Mouse (Mus musculus) T-helper 1 cell (primary cell): ENCODE results near the gene Hes1.

Experiments
- in situ Hi-C: fragments of 300-600 bp; cut with MboI, MseI; formaldehyde crosslinking; loops from one replicate; pipeline ENCODE4 v1.15.1; 2025; ENCODE audit warnings: high pct_unique_total_duplicates

The Hes1 gene

DNA sequence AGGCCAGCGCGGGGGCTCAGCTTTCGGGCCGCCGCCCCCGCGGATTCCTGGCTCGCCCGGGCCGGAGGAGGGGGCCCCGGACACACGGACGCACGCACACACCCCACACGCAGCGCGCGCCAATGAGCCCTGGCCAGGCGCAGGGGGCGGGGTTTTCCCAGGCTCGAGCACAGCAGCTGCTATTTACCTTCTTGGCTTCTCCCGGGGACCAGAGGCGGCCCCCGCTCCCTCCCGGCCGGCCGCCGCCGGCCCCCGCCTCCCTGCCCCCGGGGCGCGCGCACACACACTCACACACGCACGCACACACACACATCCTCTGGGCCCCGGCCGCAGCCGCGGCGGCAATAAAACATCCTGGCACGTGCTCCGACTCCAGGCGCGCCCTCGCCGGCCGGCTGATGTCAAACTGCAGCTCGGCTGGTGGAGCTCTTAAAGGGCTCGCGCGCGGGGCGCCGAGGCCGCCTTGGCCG, at the start of gene Hes1:
Gene Hes1, plus strand, starts transcription at position 401 of the 470 bp plus-strand sequence.
- in situ Hi-C loops, result loop anchor here (10.0 kb wide), 1 partner anchor 229 kb away; no protein-coding TSS in a partner anchor

DNA sequence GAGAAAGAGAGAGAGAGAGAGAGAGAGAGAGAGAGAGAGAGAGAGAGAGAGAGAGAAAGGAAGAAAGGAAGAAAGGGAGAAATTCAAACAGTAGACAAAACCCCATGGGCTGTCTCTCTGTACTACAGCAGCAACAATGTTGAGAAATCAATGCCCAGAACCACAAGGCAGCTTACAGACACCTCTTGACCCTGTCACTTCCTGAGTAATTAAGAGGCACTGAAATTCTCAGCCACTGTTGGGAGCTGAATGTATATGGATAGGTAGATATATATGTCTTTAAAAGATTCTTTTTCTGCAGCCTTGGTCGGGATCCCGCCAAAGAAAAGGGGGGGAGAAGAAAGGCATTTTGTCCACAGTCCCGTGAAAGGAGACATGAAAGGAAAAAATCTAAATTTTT, 48.1 kb upstream of the Hes1 start:
- in situ Hi-C loops, result no loop called here

DNA sequence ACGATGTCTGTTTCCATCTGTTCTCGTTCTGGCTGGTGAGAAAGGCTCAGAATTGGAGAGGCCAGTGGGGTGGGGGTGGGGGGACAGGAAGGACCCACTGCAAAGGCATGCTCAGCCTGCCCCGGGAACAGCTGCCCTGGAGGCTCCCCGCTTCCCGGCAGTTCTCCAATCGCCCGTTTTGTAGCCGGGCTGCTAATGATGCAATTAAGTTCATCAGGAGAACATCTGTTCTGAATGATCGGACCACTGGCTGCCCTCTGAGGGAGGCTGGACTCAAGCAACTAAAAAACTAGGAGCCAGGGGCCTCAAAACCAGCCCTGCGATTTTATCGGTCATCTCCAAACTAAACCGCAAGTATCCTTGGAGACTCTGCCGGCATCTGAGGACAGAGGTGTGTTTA, 44.1 kb upstream of the Hes1 start:
- in situ Hi-C loops, result no loop called here

DNA sequence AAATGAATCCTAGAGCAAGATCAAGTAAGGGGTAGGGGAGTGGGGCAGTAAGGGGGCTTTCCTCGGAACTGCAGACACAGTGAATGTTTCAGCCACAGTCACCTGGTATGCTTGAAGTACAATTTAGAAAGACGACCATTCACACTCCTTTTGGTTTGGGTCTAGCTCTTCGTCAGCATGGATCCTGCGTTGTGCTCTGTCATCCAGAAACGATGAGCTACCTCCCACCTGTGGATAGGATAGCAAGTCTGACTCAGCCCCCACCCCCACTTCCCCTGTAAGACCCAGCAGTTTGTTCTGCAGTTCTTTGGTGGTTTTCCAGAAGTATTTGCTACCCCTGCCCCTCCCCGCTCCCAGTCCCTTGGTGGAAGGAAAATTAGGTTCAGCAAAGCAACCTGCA, 41.8 kb upstream of the Hes1 start:
- in situ Hi-C loops, result no loop called here

DNA sequence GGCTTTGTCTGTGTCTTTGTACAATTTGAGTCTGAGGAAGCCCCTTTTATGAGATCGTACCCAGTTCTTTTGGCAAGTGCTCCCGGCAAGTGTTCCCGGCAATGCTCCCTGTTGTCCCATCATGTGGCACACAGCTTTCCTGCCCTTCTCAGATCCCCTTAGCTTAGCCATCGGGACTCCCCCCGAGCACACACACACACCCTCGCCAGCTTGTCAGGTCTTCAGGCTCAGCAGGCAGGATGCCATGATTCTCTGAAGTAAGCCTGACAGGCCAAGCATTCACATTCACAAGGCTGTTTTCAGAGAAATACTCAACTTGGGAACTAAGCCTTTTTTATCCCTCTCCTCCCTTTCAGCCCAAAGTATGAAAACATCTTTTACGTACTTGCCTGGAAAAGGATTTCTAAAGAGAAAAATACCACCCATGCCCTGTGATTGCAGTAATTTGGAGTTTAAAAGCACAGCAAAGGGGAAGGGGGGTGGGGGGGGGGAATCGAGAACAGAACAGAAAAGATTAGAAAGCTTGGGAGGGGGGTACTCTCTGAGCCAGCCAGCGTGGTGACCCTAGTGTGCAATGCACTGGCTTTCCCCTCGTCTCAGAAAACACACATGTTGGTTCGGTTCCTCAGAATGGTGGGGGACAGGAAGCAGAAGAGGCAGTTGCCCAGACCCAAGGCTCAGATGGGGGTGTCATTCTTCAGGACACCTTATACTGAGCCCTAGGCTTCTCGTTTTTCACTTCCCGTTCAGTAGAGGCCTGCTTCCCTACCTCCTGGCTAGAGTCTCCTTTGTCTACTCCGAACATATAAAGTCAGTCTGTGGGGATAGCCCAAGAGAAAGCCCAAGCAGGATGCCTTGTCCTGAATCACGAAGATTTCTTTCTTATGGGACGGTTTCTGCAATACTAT, 41.0 kb upstream of the Hes1 start:
- in situ Hi-C loops, result no loop called here

DNA sequence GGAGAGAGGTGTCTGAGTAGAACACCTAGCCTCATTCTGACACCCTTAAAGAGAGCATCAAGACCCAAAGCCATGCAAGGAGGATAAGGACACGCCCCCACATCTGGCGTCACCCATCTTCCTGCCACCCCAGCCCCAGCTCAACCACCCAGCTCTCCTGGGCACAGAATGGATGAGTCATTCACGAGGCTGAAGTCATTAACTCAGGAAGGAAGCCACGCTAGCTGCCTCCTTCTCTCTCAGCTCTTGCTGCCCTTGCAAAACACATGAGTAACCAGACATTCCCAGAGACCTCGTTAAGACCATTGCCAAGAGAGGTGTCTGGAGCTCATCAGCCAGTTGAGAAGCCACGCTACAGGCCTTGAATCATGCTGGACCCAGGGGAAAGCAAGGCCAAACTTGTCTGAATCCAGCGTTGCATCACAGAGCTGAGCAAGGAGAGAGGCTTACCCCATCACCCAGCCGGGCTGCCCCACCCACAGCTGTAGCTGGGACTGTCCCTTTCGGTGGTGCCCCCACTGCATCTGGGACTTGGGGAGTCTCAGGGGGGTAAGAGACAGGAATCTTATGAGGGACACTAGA, 39.4 kb upstream of the Hes1 start:
- in situ Hi-C loops, result no loop called here

DNA sequence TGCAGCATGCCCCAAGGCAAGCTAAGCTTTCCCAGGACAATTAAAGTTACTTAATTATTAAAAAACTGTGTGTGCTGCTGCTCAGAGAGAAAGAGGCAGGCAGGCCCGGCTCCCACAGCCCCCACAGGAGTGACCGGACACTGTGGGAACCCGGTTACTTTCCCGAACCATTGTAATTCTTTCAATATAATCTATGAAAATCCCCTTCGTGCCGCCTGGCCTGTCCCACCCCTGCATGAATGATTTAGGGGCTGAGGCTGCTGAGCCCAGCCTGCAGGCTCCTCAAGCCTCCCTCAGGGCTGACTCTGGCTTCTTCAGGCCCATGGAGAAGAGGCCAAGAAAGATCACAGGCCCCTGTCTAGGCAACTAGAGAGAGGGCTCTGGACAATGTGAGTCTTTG, 36.0 kb upstream of the Hes1 start:
- in situ Hi-C loops, result no loop called here

DNA sequence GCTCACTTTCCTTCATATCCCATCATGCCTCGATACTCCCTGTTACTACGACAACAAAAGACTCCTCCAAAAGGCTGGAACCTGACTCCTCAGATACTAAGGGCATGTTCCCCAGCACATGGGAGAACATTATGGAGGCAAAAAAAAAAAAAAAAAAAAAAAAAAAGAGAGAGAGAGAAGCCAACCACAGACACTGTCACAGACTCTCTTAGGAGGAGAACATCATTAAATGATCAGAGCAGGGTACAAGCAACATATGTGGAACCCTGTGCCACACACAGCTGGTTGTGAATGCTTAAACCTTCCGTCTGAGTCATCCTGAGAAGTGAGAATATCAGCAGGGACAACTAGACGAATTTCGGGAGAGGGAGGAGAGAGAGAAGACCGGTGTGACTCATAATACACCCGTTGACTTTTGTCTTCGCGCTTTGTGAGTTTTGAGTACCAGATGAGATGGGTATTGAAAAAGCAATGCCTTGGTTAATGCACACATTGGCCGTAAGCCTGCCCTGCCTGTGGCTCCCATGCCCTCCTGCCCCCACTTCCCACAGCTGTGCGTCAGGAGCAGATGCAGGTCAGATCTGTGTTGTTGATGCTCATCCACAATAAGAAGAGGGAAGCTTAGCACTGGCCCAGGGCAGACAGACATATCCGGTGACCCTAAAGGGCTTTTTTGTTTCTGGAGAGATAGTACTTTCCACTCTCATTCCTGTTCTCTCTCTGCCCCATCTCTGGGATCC, 34.8 kb upstream of the Hes1 start:
- in situ Hi-C loops, result no loop called here

DNA sequence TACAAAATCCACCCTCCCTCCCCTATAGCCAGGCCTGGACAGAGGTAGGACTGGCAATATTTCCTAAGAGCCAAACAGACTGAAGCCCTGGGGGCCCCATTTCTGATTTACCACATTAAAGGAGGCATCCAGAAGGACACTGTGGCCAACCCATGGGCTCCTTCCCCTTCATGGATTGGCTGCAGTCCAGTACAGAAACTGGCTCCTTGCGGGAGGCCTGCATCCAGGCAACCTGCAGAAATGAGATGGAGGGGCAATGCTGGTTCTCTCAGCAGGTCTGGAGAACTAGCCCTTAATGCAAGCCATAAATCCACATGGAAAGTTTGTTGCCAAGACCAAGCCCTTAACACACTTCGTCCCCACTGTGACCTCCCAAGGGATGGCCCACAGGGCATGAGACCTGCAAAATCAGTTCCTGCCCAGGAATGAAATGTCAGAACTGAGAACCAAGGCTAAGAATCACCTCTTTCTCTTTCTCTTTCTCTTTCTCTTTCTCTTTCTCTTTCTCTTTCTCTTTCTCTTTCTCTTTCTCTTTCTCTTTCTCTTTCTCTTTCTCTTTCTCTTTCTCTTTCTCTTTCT, 31.8 kb upstream of the Hes1 start:
- in situ Hi-C loops, result no loop called here

DNA sequence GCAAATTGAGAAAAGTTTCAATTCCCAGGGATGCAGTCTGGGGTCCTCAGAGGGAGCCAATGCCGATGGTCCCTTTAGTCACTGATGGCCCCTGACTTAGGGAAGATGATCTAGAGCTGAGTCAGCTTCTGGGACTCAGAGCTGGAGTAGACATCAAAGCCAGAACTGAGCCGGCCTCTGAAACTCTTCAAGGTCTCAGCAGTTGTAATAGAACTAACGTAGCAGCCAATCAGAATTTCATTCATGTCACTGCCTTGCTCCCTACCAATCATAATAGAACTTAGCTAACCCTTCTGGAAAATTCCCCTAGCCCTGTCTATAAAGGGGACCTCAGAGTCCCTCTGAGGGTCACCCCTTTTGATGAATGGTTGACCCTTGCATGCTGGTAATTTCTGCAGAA, 30.8 kb upstream of the Hes1 start:
- in situ Hi-C loops, result no loop called here

DNA sequence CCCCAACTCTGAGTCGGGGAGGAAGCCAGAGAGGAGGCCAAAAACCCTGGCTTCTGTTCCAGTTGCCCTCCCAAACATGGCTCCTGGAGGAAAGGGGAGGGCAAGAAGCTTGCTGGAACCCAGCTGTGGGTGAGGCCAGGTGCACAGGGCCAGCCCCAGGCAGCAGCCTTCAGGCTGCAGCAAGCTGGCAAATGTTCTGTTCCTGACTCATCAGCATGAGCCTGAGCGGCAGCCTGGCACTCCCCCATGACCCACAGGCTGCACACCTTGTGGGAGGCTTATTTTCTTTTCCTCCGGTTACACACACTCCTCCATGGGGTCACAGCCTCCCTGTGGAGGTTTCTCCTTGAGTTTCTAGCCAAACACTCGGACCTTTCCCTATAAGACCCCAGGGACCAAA, 30.2 kb upstream of the Hes1 start:
- in situ Hi-C loops, result no loop called here

DNA sequence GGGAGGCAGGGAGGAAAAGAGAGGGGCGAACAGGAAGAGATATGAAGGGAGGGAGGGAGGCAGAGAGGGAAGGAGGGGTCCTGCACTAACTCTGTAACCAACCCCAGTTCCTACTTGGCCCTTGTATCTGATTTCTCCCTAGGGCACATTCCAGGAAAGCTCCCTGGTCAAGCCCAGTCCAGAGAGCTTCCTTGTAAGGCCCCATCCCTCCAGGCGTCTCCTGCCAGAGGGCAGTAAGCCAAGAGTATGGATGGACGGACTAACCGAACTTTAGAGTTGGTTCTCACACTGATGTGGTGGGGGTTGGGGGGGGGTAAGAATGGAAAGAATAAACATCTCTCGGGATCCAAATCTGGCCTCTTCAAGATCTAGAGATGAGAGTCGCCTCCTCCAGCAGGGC, 29.7 kb upstream of the Hes1 start:
- in situ Hi-C loops, result no loop called here

DNA sequence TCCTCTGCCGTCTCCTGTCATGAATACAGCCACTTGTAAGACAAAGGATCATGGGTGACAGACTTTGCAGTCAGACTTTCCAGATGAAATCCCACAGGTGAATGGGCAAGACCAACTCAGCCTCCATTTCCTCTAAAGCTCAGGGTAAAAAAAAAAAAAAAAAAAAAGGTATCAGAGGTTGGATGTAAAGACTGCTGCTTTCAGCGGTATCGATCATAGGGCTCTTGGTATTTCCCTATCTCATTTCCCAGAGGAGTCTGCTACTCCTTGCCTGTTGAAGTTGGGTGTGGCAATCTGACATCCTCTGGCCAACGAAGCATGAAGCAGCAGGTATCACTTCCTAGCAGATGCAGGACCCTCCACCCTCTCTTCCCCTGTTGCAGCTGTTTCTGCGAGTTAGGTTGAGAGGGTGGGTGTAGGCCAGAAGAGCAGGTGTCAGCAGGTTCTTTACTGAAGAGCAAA, 29.2 kb upstream of the Hes1 start:
- in situ Hi-C loops, result no loop called here

DNA sequence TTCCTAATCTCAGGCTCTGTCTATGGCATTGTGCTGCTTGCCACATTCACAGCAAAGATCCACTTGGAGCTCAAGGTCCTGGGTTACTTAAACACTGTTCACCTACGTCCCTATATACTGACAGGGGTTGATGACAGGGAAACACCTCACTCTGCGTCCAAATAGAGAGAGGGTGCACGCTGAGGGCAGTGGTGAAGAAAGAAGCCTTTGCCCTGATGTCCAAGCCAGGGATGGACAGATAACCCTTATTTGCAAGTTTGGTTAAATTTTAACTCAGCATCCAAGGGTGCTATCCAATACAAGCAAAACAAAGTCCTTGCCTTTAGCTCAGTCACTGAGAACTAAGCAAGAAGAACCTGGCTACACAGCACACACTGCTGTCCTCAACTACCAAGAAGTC, 28.1 kb upstream of the Hes1 start:
- in situ Hi-C loops, result no loop called here

DNA sequence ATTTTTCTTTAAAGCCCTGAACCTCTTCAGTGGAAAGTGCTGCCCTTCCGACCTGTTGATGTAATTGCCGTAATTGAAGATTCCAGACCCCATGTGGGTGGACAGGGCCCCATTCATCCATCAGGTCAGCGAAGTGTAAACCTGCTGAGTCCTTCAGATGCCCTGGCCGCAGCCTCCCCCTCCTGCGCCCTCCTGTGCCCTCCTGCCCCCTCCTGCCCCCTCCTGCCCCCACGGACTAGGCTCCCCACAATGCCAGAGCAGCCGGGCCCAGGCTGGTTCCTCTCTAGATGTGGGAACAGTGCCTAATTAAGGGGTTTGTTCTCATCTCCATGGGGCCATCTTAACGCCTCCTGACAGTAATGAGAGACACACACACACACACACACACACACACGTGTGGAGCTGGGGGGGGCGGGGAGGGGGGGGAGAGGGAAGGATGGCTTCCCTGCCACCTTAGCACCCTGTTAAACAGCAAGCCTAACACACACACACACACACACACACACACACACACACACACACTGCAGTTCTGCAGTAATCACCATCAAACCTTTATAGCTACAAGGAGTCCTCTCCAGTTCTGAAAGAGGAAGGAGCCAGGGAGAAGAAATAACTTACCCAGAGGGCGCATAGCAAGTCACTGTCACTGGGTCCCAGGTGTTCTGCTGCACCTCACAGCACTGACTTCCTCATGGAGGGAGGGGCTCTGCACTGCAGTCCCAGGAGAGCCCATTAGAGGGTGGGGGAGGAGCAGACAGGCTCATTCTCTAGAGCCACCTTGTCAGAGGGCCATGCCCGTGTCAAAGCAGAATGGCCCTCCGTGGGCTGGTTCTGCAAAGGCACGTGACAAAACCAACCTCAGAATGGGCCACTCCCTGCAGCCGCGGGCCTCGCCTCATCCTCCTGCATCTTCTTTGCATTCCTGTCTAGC, 25.3 kb upstream of the Hes1 start:
- in situ Hi-C loops, result no loop called here

DNA sequence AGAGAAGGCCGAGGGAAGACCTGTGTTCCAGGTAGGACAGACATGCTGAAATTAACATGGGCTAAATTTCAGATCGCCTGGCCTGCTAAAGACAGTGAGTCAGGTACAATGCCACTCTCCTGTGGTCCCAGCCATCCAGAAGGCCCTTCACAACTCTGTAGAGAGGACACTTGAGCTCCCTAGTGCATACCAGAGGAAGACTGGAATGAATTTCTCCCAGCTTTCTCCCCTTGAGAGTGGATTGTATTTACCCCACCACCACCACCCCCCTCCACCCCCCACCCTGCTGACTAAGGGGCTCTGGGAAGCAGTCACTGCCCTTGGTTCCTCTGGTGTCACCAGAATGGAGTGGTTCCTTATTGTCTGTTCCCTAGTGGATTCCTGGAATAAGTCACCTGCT, 24.3 kb upstream of the Hes1 start:
- in situ Hi-C loops, result no loop called here

DNA sequence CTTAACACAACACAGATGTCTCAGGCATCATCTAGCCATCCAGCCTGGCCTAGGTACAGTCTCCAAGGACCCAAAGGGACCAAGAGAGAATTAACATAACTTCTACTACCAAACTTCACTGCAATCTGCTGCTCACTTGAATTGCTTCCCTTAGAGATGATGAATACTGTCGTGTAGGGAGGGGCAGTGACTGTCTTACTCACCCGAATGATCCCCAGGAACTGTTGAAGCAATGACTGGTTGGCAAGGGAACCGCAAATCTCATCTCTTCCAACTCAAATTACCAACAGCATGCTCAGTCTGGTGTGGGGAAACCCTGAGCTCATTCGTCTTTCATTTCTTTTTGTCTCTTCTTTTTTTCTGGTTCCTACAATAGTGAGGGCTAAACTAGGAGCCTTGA, 21.3 kb upstream of the Hes1 start:
- in situ Hi-C loops, result no loop called here

DNA sequence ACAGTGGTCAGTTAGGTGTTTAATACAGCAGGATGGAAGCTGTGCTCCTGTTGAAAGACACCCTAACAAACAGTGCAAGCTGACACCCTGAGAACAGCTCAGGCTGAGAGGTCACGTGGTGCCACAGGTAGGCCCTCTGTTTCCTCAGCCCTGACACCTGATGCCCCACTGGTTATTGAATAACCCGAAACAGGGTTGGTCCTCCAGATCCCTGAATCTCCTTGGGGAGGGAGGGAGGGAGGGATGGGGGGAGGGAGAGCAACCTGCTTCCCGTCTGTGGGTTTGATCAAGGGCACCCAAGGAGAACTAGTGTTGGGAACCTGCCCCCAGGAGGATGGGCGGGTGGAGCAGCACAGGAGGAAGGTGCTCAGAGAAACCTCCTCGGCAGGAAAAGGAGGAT, 18.6 kb upstream of the Hes1 start:
- in situ Hi-C loops, result no loop called here

DNA sequence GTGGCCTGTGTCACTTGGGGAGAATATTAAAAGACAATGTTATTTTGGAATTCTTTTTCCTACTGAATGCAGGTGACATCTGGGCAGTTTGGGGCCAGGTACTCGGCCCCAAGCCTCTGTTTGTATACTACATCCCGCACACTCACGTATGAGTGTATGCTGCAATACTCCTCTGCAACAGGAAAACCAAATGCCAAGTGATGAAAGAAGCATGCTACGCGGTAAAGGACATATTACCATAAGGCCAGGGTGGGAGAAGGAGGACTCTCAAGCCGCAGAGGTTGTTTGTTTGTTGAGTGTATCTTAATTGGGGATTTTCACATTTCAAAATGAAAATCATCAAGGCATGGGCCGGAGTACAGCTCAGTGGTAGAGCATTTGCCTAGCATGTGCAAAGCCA, 17.2 kb upstream of the Hes1 start:
- in situ Hi-C loops, result no loop called here

DNA sequence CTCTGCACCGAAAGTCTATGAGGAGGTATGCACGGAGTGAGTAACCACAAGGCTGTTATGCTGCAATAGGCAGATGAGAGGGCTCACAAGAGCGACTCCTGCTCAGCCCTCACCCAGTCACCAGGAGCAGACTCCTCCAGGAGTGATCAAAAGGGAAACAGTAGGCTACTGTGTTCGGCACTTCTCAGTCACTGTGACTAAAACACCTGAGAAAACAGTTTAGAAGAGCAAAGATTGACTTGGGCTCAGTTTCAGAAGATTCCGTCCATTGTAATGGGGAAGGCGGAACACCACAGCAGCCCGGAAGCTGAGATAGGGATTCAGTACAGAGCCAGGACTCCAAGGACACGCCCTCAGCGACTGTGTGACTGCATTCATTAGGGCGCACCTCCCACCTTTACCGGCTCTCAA, 16.8 kb upstream of the Hes1 start:
- in situ Hi-C loops, result no loop called here
